24 mouse cellular contexts compared by ENCODE assay signal in genomic region chr3:148559752-148560460, GRCm38 (mm10).
DNase-seq lines count a peak whose midpoint lies in the region; ATAC-seq lines count a peak whose summit lies in the region.
"Had no signal": no experiment of that assay in that cellular context is flagged by ENCODE, and none has a peak within 500 bp of the region (broad histone marks: within the 10 kb centered on the region; RNA-seq: fewer than 3 reads in every experiment).

No protein-coding gene starts in this region.

- no peak overlapping the region for H3K4me2 ChIP-seq in forebrain, embryonic 12.5 days
- H3K4me2 ChIP-seq in neural tube, embryonic 15.5 days = no peak overlapping the region
- H3K4me2 ChIP-seq: embryonic facial prominence, embryonic 13.5 days; heart, embryonic 11.5 days; hindbrain, embryonic 12.5 days; liver, embryonic 11.5 days had no signal

- H3K9ac ChIP-seq in forebrain, embryonic 12.5 days = no peak overlapping the region
- H3K9ac ChIP-seq in neural tube, embryonic 15.5 days (replicated peaks) = no peak overlapping the region
- H3K9ac ChIP-seq: embryonic facial prominence, embryonic 13.5 days; hindbrain, embryonic 12.5 days; liver, postnatal 0 days had no signal

- no peak for DNase-seq in forebrain, embryonic 10.5 days (ENCODE audit: extremely low spot score, low spot score)
- DNase-seq in right cerebral cortex, postnatal 10 days (ENCODE audit: low spot score in 2 of 2) = peak; percentile 27 to 28
- no peak for DNase-seq in right cerebral cortex, postnatal 4 days
- DNase-seq in gonadal fat pad, adult 2 months (ENCODE audit: low read depth) = peak; percentile 70
- no peak for DNase-seq in heart, postnatal 14 days
- DNase-seq in adrenal gland, adult 18-20 months (ENCODE audit: low spot score in 2 of 2) = no peak
- DNase-seq: adrenal gland, postnatal 36 days; cerebellum, adult 2 months; cerebellum, postnatal 25 days; gastrocnemius, postnatal 10 days; heart, adult 11 months; kidney, adult 2 months; kidney, postnatal 10 days; liver, postnatal 0 days had no signal

- no peaks in the 10 kb centered on the region for H3K36me3 ChIP-seq in forebrain, embryonic 12.5 days (replicated peaks)
- no peaks in the 10 kb centered on the region for H3K36me3 ChIP-seq in forebrain, embryonic 10.5 days (replicated peaks)
- no peaks in the 10 kb centered on the region for H3K36me3 ChIP-seq in neural tube, embryonic 15.5 days
- H3K36me3 ChIP-seq: embryonic facial prominence, embryonic 13.5 days; hindbrain, embryonic 12.5 days had no signal

- H3K4me3 ChIP-seq in forebrain, embryonic 12.5 days (replicated peaks) = no peak overlapping the region
- H3K4me3 ChIP-seq in forebrain, embryonic 10.5 days = no peak overlapping the region
- no peak overlapping the region for H3K4me3 ChIP-seq in neural tube, embryonic 15.5 days (replicated peaks)
- H3K4me3 ChIP-seq: embryonic facial prominence, embryonic 13.5 days; hindbrain, embryonic 12.5 days had no signal

- H3K27me3 ChIP-seq in forebrain, embryonic 12.5 days = 0 out of 2 replicates have a peak, but pooled peaks cover 4% of the 10 kb centered on the region
- no peaks in the 10 kb centered on the region for H3K27me3 ChIP-seq in forebrain, embryonic 10.5 days (ENCODE audit: poor library complexity, severe bottlenecking)
- no peaks in the 10 kb centered on the region for H3K27me3 ChIP-seq in neural tube, embryonic 15.5 days (replicated peaks)
- H3K27me3 ChIP-seq: embryonic facial prominence, embryonic 13.5 days; hindbrain, embryonic 12.5 days had no signal

- H3K9me3 ChIP-seq in forebrain, embryonic 12.5 days = no peaks in the 10 kb centered on the region
- H3K9me3 ChIP-seq in forebrain, embryonic 10.5 days = no peaks in the 10 kb centered on the region
- no peaks in the 10 kb centered on the region for H3K9me3 ChIP-seq in neural tube, embryonic 15.5 days (replicated peaks)
- H3K9me3 ChIP-seq: embryonic facial prominence, embryonic 13.5 days; hindbrain, embryonic 12.5 days had no signal

- H3K4me1 ChIP-seq in forebrain, embryonic 12.5 days = no peaks in the 10 kb centered on the region
- no peaks in the 10 kb centered on the region for H3K4me1 ChIP-seq in forebrain, embryonic 10.5 days
- no peaks in the 10 kb centered on the region for H3K4me1 ChIP-seq in neural tube, embryonic 15.5 days
- H3K4me1 ChIP-seq: embryonic facial prominence, embryonic 13.5 days; hindbrain, embryonic 12.5 days had no signal

- H3K27ac ChIP-seq in forebrain, embryonic 12.5 days = no peak overlapping the region
- no peak overlapping the region for H3K27ac ChIP-seq in forebrain, embryonic 10.5 days
- no peak overlapping the region for H3K27ac ChIP-seq in neural tube, embryonic 15.5 days (replicated peaks)
- H3K27ac ChIP-seq: embryonic facial prominence, embryonic 13.5 days; hindbrain, embryonic 12.5 days; macrophage; stomach, postnatal 0 days had no signal

- intact Hi-C loops in heart, postnatal 14 days (cut with DNase I) = no loop called here

- ATAC-seq in forebrain, embryonic 12.5 days (ENCODE audit: low FRiP score) = peak; percentile 44; the same call in 1 of the 2 replicates
- ATAC-seq in neural tube, embryonic 15.5 days (ENCODE audit: low FRiP score) = no peak
- ATAC-seq: inflammation-experienced regulatory T-cells, adult 6 months; liver, postnatal 0 days; lung, postnatal 0 days had no signal

- 59% methylated on average over 13 of the region's 13 CpGs for WGBS in forebrain, embryonic 12.5 days
- WGBS in forebrain, embryonic 10.5 days = 90% methylated on average over 13 of the region's 13 CpGs
- 66% methylated on average over 13 of the region's 13 CpGs for WGBS in neural tube, embryonic 15.5 days

Comparison
In these comparisons a context has a peak if more than half of its experiments do, and no peak if none do; other contexts are left out.
1. DNase-seq: peak in right cerebral cortex, postnatal 10 days (2 of 2) and gonadal fat pad, adult 2 months (single experiment); none in forebrain, embryonic 10.5 days (single experiment), right cerebral cortex, postnatal 4 days (single experiment), heart, postnatal 14 days (0 of 2) and adrenal gland, adult 18-20 months (0 of 2).